ENCODE assay signal across 8 mouse cellular contexts in the genomic region with DNA sequence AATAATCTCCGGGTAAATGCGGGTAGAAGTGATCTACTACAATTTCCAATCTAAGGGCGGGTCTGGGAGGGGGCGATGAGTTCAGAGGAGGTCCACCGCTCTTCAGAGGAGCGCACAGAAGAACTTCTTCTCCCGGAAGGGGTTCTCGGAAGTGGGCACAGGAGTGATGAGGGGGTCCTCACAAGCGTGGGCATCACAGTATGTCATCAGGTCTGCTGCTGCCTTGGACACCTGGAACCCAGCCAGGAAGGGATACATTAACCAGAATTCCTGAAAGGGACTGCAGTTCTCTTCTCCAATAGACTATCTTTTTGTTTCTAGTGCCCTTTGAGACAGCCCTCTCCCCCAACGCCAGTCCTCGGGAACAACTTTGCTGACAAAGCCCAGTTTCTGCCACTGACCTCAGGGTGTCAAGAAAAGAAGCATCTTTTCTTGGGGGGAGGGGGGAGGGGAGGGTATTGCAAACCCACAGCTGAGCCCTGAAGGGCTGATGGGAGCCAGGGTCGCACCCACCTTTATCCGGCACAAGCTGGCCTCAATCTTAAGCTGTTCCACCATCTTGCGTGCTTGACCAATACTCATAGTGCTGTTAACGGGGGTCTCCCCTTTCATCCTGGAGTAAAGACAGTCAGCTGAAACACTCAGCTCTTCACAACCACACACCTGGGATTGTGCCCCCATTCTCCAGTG. TPM values are rescaled to one million over a fixed set of nuclear protein-coding genes. Genes with fewer than 3 reads are reported as not detected.
DNase-seq lines count a peak whose midpoint lies in the region; ATAC-seq and TF ChIP-seq lines count a peak whose summit lies in the region.

No protein-coding gene starts in this region.

- WGBS in midbrain, embryonic 12.5 days, result 14% methylated on average over 15 of the region's 15 CpGs

- peak; percentile 57 to 79 for DNase-seq in adrenal gland, adult (ENCODE audit: inconsistent age in 2 of 2, low spot score in 1 of 2)
- no peak for DNase-seq in adrenal gland, adult 8-10 months
- peak; percentile 36 for DNase-seq in urinary bladder, postnatal 25 days (ENCODE audit: low spot score)
- no peak for DNase-seq in urinary bladder, adult 2 months (ENCODE audit: low spot score)
- peak; percentile 55 for DNase-seq in heart, postnatal 4 days
- peak; percentile 31 to 49 for DNase-seq in left cerebral cortex, adult 2 months (ENCODE audit: extremely low spot score in 1 of 2, low spot score in 2 of 2)
- DNase-seq in thymus, postnatal 25 days, result peak; percentile 30

- H3K27me3 ChIP-seq in midbrain, embryonic 12.5 days, result no peaks in the 10 kb centered on the region

- H3K4me3 ChIP-seq in left cerebral cortex, adult 2 months, result peak overlapping the region; percentile 82
- peak overlapping the region; percentile 59 for H3K4me3 ChIP-seq in midbrain, embryonic 12.5 days

- peaks cover 28% of the 10 kb centered on the region for H3K4me1 ChIP-seq in midbrain, embryonic 12.5 days

- no peaks in the 10 kb centered on the region for H3K9me3 ChIP-seq in midbrain, embryonic 12.5 days

- H3K27ac ChIP-seq in left cerebral cortex, adult 2 months, result peak overlapping the region; percentile 98
- peak overlapping the region; percentile 97 for H3K27ac ChIP-seq in midbrain, embryonic 12.5 days (replicated peaks)

- no peak for TF ChIP-seq CTCF in left cerebral cortex, adult 2 months (IDR thresholded peaks at IDR 0.05)

- peaks cover 46% of the 10 kb centered on the region for H3K36me3 ChIP-seq in midbrain, embryonic 12.5 days

- peak overlapping the region; percentile 82 for H3K9ac ChIP-seq in midbrain, embryonic 12.5 days (replicated peaks)

- intact Hi-C loops in left cerebral cortex, adult 2 months (cut with DNase I), result no loop called here

- H3K4me2 ChIP-seq in midbrain, embryonic 12.5 days (replicated peaks), result peak overlapping the region; percentile 73

- 0 out of 2 replicates have a peak, but pooled peaks have one; percentile 11 for ATAC-seq in midbrain, embryonic 12.5 days (ENCODE audit: low FRiP score, low read depth)

RNA-seq across cellular contexts. Expression of a gene that starts 0.8 kb away (rescaled TPM):
- total RNA-seq in adrenal gland, adult 8-10 months (2022), result 1 to 10 TPM; 4.7 to 9.8 (median 8.7) TPM
- polyA plus RNA-seq in urinary bladder, adult 2 months (2012; rRNA removed), result 0.29 and 0.44 TPM in 2 replicates
- total RNA-seq in heart, postnatal 4 days (2021), result under 1 TPM in 1 of 2 experiments, not detected in 1; 0.16 TPM
- 100 to 1,000 TPM; 184 to 198 TPM for total RNA-seq in left cerebral cortex, adult 2 months (2021)
- 174 and 180 TPM in 2 replicates for polyA plus RNA-seq in midbrain, embryonic 12.5 days (2016; fragmentation: Nextera tagmentation; extraction: Ambion mirVana)

RNA-seq across cellular contexts. Expression of a gene that starts 0.9 kb away (rescaled TPM):
- total RNA-seq in adrenal gland, adult 8-10 months (2022), result 100 to 1,000 TPM in 3 of 4 experiments, 10 to 100 TPM in 1; 96.6 to 137 (median 126) TPM
- polyA plus RNA-seq in urinary bladder, adult 2 months (2012; rRNA removed), result 66.7 and 71.0 TPM in 2 replicates
- 10 to 100 TPM; 26.2 to 27.5 TPM for total RNA-seq in heart, postnatal 4 days (2021)
- total RNA-seq in left cerebral cortex, adult 2 months (2021), result 100 to 1,000 TPM; 109 TPM
- polyA plus RNA-seq in midbrain, embryonic 12.5 days (2016; fragmentation: Nextera tagmentation; extraction: Ambion mirVana), result 68.0 and 68.7 TPM in 2 replicates

RNA-seq across cellular contexts. Expression of a gene that starts 8.6 kb away (rescaled TPM):
- total RNA-seq in adrenal gland, adult 8-10 months (2022), result not detected
- polyA plus RNA-seq in urinary bladder, adult 2 months (2012; rRNA removed), result 0.40 and 1.5 TPM in 2 replicates
- total RNA-seq in heart, postnatal 4 days (2021), result not detected
- total RNA-seq in left cerebral cortex, adult 2 months (2021), result not detected
- polyA plus RNA-seq in midbrain, embryonic 12.5 days (2016; fragmentation: Nextera tagmentation; extraction: Ambion mirVana), result not detected in 2 replicates

RNA-seq across cellular contexts. Expression of a gene that starts 12.4 kb away (rescaled TPM):
- total RNA-seq in adrenal gland, adult 8-10 months (2022), result 1 to 10 TPM; 2.6 to 4.5 (median 3.3) TPM
- polyA plus RNA-seq in urinary bladder, adult 2 months (2012; rRNA removed), result 18.6 and 20.9 TPM in 2 replicates
- total RNA-seq in heart, postnatal 4 days (2021), result 1 to 10 TPM; 2.4 to 2.5 TPM
- 1 to 10 TPM in 1 of 2 experiments, under 1 TPM in 1; 0.87 to 1.1 TPM for total RNA-seq in left cerebral cortex, adult 2 months (2021)
- 0.55 and 0.62 TPM in 2 replicates for polyA plus RNA-seq in midbrain, embryonic 12.5 days (2016; fragmentation: Nextera tagmentation; extraction: Ambion mirVana)

RNA-seq across cellular contexts. Expression of a gene that starts 18.4 kb away (rescaled TPM):
- 10 to 100 TPM; 66.4 to 84.4 (median 73.9) TPM for total RNA-seq in adrenal gland, adult 8-10 months (2022)
- polyA plus RNA-seq in urinary bladder, adult 2 months (2012; rRNA removed), result 60.7 and 73.9 TPM in 2 replicates
- total RNA-seq in heart, postnatal 4 days (2021), result 10 to 100 TPM; 53.5 to 56.0 TPM
- 100 to 1,000 TPM; 125 to 129 TPM for total RNA-seq in left cerebral cortex, adult 2 months (2021)
- polyA plus RNA-seq in midbrain, embryonic 12.5 days (2016; fragmentation: Nextera tagmentation; extraction: Ambion mirVana), result 6.0 and 6.4 TPM in 2 replicates

Comparison
In these comparisons a context has a peak if more than half of its experiments do, and no peak if none do; other contexts are left out.
1. DNase-seq: peak in adrenal gland, adult (2 of 2), urinary bladder, postnatal 25 days (single experiment), heart, postnatal 4 days (single experiment), left cerebral cortex, adult 2 months (2 of 2) and thymus, postnatal 25 days (single experiment); none in adrenal gland, adult 8-10 months (single experiment) and urinary bladder, adult 2 months (single experiment).
2. RNA of a gene that starts 0.8 kb away (total RNA-seq): 184 to 198 TPM in left cerebral cortex, adult 2 months; 4.7 to 9.8 TPM in adrenal gland, adult 8-10 months and 0.16 TPM in heart, postnatal 4 days; every median in the first group is over 10 times any median in the second.